Mouse (Mus musculus): ENCODE results near the gene Skint11. TPM values are rescaled to one million over a fixed set of nuclear protein-coding genes. Genes with fewer than 3 reads are reported as not detected.
"Not testable (repeated sequence)": the region's sequence is repeated elsewhere in the genome, so short reads cannot be mapped to it uniquely, and the experiment has no call there.

The Skint11 gene
- total RNA-seq (2022) = not detected

GRCm38 (mm10) chr4:114163084-114163483 is at the start of gene Skint11:
TSS of gene Skint11 (plus strand) at chr4:114163384.
- no peak for DNase-seq (ENCODE audit: low spot score in 2 of 2)

- no peak for DNase-seq (ENCODE audit: low spot score in 2 of 2)
These were observed 2.0 kb upstream of the Skint11 start for GRCm38 (mm10) chr4:114161149-114161548.

GRCm38 (mm10) chr4:114172898-114173297 is 9.7 kb downstream of the Skint11 start:
- DNase-seq (ENCODE audit: low spot score in 2 of 2) = not testable (repeated sequence)

- not testable (repeated sequence) for DNase-seq (ENCODE audit: low spot score in 2 of 2)
These were observed 93.7 kb downstream of the Skint11 start for GRCm38 (mm10) chr4:114256906-114257305.

Other genes starting within 250 kb of the Skint11 start
- not detected for gene Skint5, start 163.9 kb upstream of the Skint11 start, total RNA-seq (2022)
- 1 to 10 TPM; 4.7 to 5.3 (median 4.9) TPM for gene Trabd2b, start 243.3 kb downstream of the Skint11 start, total RNA-seq (2022)